Mouse (Mus musculus): ENCODE measurements at regions not wholly inside any gene's neighbourhood (a gene's known extent, or its start where the extent isn't known, plus 50 kb on each side); places are given as distances from the start of the nearest gene placed in this dataset.

DNA sequence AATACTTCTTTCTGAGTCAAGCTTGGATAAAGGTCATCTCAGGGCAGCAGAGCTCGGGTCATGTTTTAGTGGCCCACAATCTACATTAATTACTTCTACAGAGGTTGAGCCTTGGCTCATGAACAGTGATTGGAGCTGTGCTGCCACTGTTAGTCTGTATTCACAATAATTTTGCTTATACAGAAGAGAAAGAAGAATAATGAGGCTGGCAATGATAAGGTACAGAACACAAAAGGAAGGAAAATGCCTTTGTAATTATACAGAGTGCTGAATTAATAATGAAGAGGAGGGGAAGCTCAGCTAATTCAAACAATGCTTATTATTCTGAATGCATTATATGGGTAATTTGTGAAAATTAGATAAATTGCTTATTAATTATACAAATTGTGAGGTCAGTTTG lies 573.9 kb upstream of the Cblb start:
- intact Hi-C loops (cut with DNase I) = no loop called here
- DNase-seq = no peak

DNA sequence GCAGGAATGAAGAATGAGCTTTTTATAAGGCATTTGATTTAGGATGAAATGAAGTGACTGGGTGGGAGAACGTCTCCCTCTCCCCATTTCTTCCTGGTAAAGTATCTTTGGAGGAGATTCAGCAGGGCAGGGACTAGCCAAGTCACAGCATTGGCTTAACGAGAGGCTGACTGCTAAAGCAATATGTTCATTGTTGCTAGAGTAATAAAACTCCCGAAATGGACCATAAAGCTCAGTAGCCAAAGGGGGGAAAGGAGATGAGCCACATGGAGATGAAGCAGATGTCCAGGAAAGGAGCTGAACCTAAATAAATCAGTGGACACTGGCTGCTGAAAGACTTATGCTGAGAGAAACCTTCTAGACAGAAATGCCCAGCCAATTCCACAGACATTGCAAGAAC lies 555.3 kb upstream of the Cblb start:
- intact Hi-C loops (cut with DNase I) = no loop called here
- no peak for DNase-seq

DNA sequence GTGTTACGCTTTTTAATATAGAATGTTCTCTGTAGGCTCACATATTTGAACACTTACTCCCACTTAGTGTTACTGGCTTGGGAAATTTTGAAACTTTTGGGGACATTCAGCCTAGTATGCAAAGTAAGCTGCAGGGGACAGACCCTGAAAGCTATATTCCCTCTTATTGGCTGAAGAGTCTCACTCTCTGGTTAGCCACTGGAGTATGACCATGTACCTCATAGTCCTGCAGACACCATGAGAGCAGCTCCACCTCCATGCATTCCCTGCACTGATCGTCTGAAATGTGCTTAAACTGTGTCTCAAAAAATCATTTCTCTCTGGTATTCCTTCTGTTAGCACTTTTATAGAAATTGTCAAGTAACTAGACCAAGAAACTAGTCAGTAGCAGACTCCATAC lies 534.9 kb upstream of the Cblb start:
- intact Hi-C loops (cut with DNase I) = no loop called here
- DNase-seq = no peak

DNA sequence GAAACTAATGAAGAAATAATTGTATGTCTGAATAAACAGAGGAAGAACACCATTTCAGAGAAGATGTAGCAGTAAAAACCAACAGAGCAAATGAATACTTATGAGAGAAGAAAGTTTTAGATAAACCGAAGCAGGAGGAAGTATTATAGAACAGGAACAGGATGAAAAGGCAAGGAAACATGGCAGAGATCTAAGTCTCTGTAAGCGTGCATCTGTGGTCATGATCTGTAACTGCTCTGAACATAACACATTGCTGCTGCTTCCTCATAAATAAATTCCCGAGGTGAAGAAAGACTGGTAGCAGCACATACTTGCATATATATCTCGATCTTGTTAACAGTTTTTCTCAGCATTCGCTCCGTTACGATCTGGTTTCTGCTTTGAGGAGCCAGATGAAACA lies 533.2 kb upstream of the Cblb start:
- intact Hi-C loops (cut with DNase I) = no loop called here

DNA sequence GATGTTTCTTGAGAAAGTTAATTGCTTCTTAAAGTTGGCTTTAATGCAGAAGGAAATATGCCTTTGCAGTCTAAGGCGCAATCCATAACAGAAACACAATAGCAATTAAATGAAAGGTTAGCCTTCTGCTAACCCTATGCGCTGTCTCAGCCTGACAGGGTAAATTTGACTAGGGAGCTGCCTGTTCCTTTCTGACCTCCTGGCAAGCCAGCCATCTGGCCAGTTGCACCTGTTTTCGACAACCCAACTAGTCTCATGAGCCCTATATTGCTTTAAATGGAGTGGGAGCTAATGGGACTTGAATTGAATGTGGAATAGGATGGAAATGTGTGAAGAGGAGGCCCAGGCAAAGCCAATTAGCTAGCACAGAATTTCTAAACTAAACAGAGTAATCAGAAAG lies 513.9 kb upstream of the Cblb start:
- DNase-seq = no peak
- intact Hi-C loops (cut with DNase I) = no loop called here

More for the DNA sequence above, 533.2 kb upstream of the Cblb start:
- no peak for DNase-seq

DNA sequence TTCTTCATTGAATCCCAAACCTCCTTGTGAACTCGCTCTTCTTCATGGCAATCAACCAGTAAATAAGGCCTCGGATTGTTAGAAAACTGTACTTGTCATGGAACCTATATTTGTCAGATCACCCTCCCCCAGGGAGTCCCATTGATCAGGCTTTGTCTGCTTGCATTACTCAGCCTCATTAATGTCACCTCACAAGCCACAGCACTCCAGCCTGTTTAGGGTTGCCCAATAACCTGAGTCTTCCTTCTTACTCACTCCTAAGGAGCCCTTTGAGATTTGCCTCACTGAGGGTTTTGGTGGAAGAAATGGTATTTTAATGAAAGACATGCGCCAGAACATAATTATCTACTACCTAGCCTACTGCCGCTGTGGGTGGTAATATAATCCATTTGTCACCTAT lies 510.3 kb upstream of the Cblb start:
- intact Hi-C loops (cut with DNase I) = no loop called here
- no peak for DNase-seq

DNA sequence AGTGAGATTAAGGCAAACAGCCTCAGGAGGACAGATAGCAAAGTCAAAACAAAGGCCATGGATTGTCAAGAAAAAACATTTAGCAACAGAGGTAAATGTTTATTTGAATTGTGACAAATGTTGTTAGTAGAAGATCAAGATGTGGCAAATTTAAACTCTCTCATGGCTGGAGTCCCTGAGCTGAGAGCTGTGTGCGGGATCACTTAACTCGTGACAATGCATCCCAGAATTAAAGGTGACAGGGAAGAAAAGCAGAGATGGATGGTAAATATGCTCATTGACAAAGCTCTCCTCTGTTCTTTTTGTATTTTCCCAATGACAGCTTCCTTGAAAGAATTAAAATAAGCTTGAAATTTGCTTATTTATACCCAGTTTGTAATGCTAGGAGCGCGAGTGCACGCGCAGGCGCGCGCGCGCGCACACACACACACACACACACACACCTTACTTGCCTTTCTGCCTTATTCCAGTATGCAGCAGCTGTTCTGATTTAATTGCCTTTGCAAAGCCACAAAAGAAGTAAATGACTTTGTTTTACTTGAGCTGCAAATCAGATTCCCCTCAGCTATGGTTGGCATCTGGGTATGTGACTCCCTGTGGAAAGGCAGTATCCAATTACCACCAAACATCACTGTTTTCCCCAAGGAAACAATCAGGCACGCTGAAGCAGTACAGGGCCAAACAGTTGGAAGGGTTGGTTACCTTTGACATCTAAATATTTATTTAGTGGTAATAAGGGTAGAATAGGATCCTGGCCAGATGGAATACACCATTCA lies 509.5 kb upstream of the Cblb start:
- no peak for DNase-seq
- intact Hi-C loops (cut with DNase I) = no loop called here

DNA sequence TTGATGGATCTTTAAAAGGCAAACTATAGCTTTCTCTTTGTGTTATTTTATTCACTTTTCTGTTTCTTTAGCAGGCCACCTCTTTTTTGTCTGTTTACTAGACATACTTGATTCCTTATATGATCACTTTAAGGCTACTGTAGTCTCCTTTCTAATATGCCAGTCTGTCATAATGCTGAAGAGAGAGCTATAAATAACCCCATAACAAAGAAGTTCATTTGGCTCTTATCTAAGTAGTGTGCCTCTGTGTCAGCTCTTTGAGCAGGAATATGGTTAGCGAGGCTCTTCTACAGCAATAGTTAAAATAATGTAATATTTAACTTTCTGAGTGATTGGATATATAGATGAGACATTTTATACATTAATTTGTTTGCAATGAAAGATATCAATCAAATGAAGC lies 507.0 kb upstream of the Cblb start:
- DNase-seq = no peak
- intact Hi-C loops (cut with DNase I) = no loop called here

DNA sequence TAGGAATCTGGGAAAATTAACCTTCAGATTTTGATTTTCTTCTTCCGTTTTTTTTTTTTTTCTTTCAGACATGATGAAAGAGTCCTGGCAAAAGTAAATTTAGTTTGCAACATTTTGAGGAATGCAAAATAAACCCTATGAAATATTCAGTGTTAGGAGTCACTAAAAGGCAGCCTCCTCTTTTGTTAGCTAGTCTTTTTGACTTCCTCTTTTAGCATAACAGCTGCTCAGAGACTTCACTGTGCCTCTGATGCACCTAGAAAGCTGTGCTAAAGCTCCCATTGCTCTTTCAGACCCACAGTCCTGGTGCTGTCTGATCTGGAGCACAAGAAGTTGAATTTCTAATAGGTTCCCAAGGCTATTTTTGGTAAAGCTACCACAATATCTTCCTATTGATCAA lies 498.5 kb upstream of the Cblb start:
- intact Hi-C loops (cut with DNase I) = no loop called here
- DNase-seq = no peak

DNA sequence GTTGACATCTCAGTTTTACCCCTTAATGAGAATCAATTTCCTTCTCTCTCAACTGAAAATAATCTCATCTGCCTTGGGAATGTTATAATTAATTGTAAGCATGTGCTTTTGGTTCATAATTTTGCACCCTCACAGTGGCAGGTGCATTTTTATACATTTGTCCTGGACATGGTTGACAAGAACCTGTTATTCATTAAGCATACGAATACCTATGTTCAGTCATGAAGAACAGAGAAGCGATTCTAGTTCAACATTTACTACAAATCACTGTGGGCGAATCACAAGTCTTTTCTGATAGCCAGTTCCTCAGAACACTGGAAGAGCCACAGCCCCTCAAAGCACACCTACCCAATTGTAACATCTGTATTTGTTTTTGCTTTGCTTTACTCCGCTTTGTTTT lies 487.3 kb upstream of the Cblb start:
- intact Hi-C loops (cut with DNase I) = no loop called here
- DNase-seq = no peak

DNA sequence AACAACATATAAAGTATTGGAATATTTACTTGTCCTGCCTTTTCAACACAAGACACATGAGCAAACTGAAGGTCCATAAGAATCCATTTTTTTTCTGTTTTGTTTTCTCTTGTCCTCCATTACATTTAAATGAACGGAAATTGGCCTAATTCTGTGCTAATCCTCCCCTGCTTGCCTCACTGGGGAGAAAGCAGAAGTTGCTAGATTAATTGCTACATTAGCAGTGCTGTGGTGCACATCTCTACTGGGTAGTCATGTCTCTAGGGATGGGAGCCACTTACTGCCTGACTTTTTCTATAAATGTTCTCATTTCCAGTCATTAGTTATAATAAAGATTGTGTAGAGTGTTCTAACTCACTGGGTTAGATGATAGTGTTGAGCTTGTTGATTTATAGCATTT lies 484.0 kb upstream of the Cblb start:
- DNase-seq = no peak
- intact Hi-C loops (cut with DNase I) = no loop called here

DNA sequence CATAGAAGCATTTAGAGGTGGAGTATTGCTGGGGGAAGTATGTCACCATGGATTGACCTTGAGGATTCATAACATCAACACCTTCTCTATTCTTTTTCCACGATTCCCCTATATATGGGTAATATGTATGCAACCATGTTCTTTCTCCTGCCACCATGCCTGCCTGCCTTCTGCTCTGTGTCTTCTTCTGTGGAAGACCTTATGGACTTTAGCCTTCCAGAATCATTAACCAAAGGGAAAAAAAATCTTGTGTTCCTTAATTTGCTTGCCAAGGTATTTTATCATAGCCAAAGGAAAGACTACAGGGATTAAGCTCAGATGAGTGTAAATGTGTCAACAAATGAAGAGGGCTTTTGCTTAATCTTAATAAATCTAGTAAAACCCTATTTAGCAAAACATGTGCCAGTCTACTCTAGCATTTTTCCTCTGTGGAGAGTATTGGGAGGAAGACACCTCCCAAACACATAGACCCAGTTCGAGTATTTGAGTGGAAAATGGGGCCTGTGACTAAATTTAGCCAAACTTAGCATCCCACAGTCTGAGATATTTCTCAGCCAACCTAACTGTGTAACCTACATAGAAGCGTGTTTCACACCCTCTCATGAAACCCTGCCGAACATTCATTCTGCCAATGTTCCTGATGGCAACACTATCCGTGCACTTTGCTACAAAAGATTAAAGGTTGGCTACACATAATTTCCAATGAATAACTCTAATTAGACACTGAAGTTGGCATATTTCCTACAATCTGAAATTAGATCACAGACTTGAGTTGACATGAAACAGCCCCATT lies 468.0 kb upstream of the Cblb start:
- DNase-seq = no peak
- intact Hi-C loops (cut with DNase I) = no loop called here

DNA sequence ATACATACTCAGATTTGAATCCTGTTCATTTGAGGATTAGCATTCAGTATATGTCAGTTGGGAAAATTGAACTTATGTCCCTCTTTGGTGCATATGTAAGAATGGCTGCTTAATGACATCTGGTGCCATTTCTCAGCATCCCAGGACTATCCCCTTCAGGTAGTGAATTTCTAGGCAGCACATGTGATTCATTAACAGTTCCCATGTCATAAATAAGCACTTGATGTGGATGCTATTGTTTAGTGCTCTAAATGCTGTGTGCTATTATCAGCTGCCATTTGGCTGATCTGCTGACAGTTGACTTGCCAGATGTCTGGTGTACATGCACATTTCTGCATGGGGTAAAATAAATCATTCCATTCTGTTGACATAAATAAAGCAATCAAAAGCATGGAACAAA lies 467.0 kb upstream of the Cblb start:
- intact Hi-C loops (cut with DNase I) = no loop called here
- no peak for DNase-seq

DNA sequence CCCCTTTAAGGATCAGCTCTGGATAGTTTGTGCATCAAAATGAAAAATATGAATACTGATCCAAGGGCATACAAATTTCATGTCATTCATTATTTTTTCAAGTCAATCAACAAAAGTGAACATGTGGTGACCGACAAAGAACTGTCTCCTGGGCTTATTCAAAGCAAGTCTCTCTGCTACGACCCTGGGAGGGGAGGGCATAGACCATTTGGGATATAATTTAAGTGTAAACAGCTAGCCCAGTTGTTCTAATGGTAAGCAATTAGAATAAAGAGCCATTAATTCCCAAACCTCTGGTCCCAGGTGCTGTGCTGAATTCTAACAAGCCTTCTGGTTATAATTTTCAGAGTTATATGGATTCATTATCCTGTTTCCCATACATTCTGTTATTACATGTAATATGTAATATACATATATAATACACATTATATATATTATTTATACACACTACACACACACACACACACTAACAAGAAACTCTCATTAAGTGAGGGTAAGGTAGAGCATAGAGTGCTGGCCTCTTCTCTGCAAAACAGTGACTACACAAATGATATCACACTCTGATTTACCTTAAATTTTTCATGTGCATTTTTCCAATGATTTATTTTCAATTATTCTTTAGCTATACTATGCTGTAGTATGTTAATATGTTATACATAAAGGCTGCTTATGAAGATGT lies 453.0 kb upstream of the Cblb start:
- intact Hi-C loops (cut with DNase I) = no loop called here

DNA sequence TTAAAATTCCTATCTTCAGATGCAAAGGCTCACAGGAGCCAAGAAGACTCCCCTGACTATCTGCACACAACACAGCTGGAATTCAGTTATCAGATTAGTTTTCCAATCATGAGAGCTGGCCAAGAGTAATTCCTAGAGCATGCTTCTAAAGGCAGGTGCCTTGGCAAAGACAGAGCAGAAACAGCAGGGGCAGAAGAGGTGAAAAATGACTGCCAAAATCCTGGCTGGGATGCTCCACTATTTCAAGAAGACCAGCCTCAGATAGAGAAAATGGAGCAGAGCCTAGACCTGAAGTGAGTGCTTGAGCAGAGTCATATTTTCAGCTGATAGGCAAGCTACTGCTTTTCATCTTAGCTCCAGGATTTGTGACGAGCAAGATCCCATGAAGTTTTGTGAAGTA lies 450.5 kb upstream of the Cblb start:
- intact Hi-C loops (cut with DNase I) = no loop called here
- no peak for DNase-seq

More for the DNA sequence above, 453.0 kb upstream of the Cblb start:
- DNase-seq = no peak

DNA sequence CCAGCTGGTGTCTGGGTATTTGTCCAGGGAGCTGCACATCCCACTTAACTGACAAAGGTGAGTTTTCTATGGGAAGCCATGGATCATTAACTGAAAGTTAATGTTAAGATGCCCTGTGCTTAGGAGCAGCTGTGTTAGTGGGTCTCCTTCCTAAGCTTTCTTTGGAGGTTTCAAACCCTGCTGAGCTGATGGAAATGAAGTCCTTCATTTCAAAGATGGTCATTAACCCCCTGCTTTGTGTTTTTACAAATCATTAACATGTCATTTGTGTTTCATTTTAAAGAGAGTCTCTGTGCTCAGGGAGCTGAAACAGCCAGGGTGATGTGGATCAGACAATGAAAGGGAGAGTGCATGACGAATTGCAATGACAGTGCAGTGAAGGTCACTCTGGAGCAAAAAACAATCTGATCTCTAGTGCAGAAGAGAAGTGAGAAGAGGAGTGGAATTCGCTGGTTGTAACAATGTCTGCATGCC lies 441.1 kb upstream of the Cblb start:
- intact Hi-C loops (cut with DNase I) = no loop called here
- DNase-seq = no peak

DNA sequence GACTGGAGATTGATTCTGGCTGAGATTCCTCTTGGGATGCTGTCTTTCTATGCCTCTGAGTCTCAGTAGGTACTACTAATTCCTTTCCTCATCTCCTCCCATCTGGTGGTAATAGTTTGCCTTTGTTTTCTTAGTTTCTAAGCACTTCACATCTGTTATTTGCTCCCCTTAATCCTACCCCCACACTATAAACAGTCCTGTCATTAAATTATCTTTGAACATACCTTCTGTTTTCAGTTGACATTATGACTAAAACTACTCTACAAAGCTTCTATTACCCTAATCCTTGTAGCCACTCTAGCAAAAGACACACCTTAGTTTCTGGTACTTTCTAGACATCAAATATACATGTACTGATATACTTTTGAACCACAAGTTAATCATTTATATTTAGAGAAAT lies 413.4 kb upstream of the Cblb start:
- intact Hi-C loops (cut with DNase I) = no loop called here
- no peak for DNase-seq

DNA sequence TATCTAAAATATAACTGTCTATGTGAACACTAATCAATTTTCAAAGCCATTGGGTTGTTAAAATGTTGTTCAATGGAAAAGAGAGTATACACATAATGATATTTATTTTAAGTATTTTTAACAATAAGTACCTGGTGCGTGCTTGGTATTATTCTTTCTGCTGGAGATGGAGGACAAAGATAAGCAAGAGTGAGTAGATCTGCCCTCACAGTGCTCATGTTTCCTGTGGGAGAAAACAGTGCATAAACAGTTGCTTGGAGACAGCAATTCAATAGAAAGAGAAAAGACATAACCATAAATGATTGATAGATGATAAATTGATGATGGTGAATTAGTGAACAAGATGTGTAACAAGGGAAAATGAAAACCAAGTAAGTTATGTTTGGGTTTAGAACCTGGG lies 384.4 kb upstream of the Cblb start:
- intact Hi-C loops (cut with DNase I) = no loop called here
- DNase-seq = no peak

DNA sequence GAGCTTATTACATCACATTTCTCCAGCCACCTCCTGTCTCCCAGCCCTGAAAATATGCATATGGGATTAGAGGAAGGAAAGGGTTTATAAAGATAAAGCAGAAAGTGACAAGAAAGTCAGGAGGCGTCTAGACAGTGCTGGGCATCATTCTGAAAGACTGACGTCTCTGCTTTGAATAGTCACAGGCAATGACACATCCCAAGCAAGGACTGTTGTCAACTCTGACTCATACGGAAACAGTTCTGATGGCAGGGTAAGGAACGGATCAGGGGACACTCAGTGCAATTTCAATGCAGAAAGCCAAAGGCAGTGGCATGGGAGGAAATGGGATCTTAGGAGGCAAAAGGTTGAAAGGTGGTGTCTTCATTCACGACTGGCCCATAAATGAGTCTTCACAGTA lies 380.9 kb upstream of the Cblb start:
- intact Hi-C loops (cut with DNase I) = no loop called here
- no peak for DNase-seq

DNA sequence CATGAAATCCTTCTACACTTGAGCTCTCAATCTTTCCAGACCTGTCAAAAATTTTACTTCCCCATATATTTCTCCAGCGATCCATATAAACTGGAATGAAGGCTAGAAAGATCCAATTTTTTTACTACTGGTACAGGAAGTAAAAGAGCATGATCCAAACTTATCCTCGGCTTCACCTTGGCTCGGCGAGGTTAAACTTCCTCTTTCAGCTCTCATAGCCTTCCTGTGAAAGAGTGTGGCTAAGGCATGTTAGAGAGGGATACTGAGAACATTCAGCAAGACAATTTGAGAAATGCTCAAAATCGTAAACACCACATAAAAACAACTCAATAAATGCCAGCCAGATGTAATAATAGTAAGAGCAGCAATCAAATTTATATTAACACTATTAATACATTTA lies 380.3 kb upstream of the Cblb start:
- intact Hi-C loops (cut with DNase I) = no loop called here
- DNase-seq = no peak

DNA sequence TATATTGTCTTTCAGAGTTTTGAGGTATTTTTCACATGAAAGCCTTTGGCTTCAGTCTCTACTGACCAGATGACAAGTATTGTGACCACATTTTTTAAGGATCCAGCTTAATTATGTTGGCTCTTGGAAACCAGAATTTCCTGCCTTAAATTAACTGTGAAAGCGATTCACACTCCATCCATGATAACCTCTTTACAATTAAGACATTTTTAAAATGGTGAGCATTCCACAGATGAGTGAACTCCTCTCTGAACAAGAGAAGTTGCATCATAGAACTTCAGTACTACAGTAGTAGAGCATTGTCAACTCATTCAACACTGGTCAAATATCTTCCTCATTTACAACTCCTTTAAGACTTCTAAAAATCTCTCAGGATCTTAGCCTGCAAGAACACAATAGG lies 369.3 kb upstream of the Cblb start:
- intact Hi-C loops (cut with DNase I) = no loop called here
- DNase-seq = no peak

DNA sequence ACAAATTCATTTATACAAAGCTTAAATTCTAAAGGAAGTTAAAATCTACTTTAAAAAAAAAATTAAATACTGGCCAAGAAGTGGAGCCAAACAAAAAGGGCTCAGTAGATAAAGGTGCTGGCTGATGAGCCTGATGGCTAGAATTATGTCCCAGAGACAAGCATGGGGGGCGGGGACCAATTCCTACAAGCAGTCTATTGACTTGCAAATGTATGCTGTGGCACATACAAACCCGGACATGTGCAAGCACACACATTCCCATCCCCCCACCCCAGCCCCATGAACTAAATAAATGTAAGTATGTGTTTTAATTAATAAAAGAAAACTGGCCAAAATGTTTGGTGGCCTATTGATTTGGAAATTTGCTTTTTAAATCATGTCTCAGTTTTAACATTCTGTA lies 366.7 kb upstream of the Cblb start:
- intact Hi-C loops (cut with DNase I) = no loop called here
- DNase-seq = no peak

All from heart, postnatal 36 days (tissue).